Mouse (Mus musculus) spleen, adult 12 weeks (tissue): Measurements from ENCODE around the gene T2.
A peak's percentile ranks its signal among the peaks of the same experiment; 100 is the strongest.
"Not testable (repeated sequence)": the region's sequence is repeated elsewhere in the genome, so short reads cannot be mapped to it uniquely, and the experiment has no call there.

Experiments
- DNase-seq: peaks from one replicate; pipeline ENCODE4 v3.0.0; 2022; ENCODE audit warnings: low spot score

T2 gene

GRCm38 (mm10) chr17:8367514-8368480 is 12.0 kb downstream of the T2 start:
- no peak for DNase-seq

GRCm38 (mm10) chr17:8368570-8368969 is 12.8 kb downstream of the T2 start:
- DNase-seq, result no peak

- no peak for DNase-seq
These were observed 13.4 kb downstream of the T2 start for GRCm38 (mm10) chr17:8369171-8369570.

- DNase-seq, result no peak
These were observed 14.9 kb downstream of the T2 start for GRCm38 (mm10) chr17:8370634-8371229.

- no peak for DNase-seq
These were observed 16.0 kb downstream of the T2 start for GRCm38 (mm10) chr17:8371834-8372233.

- DNase-seq, result peak; percentile 42
These were observed 16.7 kb downstream of the T2 start for GRCm38 (mm10) chr17:8372286-8373046.

- no peak for DNase-seq
These were observed 21.5 kb downstream of the T2 start for GRCm38 (mm10) chr17:8377298-8377697.

- no peak for DNase-seq
These were observed 29.6 kb downstream of the T2 start for GRCm38 (mm10) chr17:8385441-8385840.

- DNase-seq, result no peak
These were observed 32.7 kb downstream of the T2 start for GRCm38 (mm10) chr17:8388463-8388862.

- no peak for DNase-seq
These were observed 33.4 kb downstream of the T2 start for GRCm38 (mm10) chr17:8388990-8389789.

GRCm38 (mm10) chr17:8389790-8390095 is 34.0 kb downstream of the T2 start:
- no peak for DNase-seq

- no peak for DNase-seq
These were observed 34.7 kb downstream of the T2 start for GRCm38 (mm10) chr17:8390487-8390886.

- DNase-seq, result no peak
These were observed 40.6 kb downstream of the T2 start for GRCm38 (mm10) chr17:8396371-8396770.

- no peak for DNase-seq
These were observed 42.2 kb downstream of the T2 start for GRCm38 (mm10) chr17:8397946-8398345.

GRCm38 (mm10) chr17:8403932-8404331 is 48.1 kb downstream of the T2 start:
- not testable (repeated sequence) for DNase-seq

GRCm38 (mm10) chr17:8406285-8406684 is 50.5 kb downstream of the T2 start:
- no peak for DNase-seq

GRCm38 (mm10) chr17:8408002-8408401 is 52.2 kb downstream of the T2 start:
- not testable (repeated sequence) for DNase-seq

- DNase-seq, result no peak
These were observed 53.0 kb downstream of the T2 start for GRCm38 (mm10) chr17:8408589-8409295.

GRCm38 (mm10) chr17:8410330-8410729 is 54.5 kb downstream of the T2 start:
- no peak for DNase-seq

- DNase-seq, result no peak
These were observed 57.9 kb downstream of the T2 start for GRCm38 (mm10) chr17:8413656-8414055.

GRCm38 (mm10) chr17:8415533-8415932 is 59.7 kb downstream of the T2 start:
- no peak for DNase-seq
